Mouse (Mus musculus): ENCODE results near the gene Myo1g. TPM values are rescaled to one million over a fixed set of nuclear protein-coding genes. Genes with fewer than 3 reads are reported as not detected.

The Myo1g gene
- polyA plus RNA-seq, 1 experiment from 2014 or later: 8.7 TPM

DNA sequence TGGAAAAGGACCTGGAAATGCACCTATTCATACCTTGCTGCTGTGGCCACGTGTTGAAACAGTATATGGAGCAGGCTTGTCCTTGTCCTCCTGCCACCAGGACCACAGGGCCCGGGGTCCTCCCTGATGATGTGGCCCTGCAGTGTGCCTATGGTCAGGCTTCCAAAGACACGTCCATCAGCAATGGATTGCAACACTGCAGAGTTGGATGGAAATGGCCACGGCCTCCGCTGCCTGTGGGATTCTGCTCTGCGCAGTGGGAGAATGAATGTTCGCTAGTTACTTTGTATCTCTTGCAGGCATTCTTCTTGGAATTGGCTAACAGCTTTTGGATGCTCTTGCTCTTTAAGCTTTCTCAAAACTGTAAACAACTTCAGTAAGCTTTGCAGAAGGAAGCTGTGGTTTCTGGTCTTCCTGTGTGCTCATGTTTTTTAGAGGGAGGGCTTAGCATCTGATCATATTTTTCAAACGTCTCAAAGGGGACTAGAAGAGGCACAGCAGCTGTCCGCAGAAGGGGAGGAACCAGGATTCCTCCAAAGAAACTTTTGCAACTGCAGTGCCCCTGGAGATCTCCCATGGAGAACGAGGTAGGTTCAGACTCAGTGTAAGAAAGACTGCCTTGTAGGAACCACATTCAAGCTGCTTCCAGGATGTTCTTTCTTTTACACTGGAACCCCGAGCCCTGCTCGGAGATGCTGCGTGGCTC is 40.0 kb upstream of the Myo1g start:
- Histone ChIP-seq H3K9me3 (replicated peaks; ENCODE audit: control insufficient read depth, low read length) (no peaks in the 10 kb centered on the region), H3K4me3 (ENCODE audit: low read depth, low read length) (peak overlapping the region; percentile 41), H3K36me3 (ENCODE audit: control insufficient read depth, insufficient read depth) (no peaks in the 10 kb centered on the region), H3K27me3 (ENCODE audit: control insufficient read depth, insufficient read depth, low read depth, low read length) (no peaks in the 10 kb centered on the region), H3K27ac (ENCODE audit: low read length) (peak overlapping the region; percentile 10), H3K4me2 (ENCODE audit: low read depth, low read length) (no peak overlapping the region), H3K4me1 (ENCODE audit: control insufficient read depth, low read depth, low read length) (peaks cover 5% of the 10 kb centered on the region; the same call in 1 of the 2 replicates), H3K9ac (ENCODE audit: low read depth, low read length) (no peak overlapping the region)
- WGBS (ENCODE audit: insufficient replicate concordance): 19% methylated on average over 13 of the region's 13 CpGs
- ATAC-seq (ENCODE audit: low read depth): no peak

DNA sequence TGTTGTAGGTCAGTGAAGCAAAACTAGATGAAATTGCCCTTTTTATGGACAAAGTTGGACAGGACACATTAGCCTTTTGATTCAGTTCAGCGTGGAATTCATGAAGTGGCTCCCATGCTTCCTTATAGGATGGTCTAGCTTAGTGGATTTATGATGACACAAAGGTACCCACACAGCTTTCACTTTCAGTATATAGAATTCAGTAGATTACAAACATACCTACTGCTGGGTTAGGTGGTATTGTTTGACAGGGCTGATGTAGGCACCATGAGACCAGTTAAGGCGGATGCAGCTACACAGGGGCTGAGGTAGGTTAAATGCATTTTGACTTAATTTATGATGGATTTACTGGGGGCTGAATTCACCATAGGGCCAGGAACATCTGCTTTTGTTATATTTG is 39.2 kb upstream of the Myo1g start:
- Histone ChIP-seq H3K36me3 (ENCODE audit: control insufficient read depth, insufficient read depth) (no peaks in the 10 kb centered on the region), H3K27me3 (ENCODE audit: control insufficient read depth, insufficient read depth, low read depth, low read length) (no peaks in the 10 kb centered on the region), H3K4me2 (ENCODE audit: low read depth, low read length) (no peak overlapping the region), H3K9me3 (replicated peaks; ENCODE audit: control insufficient read depth, low read length) (no peaks in the 10 kb centered on the region), H3K4me3 (ENCODE audit: low read depth, low read length) (no peak overlapping the region), H3K4me1 (ENCODE audit: control insufficient read depth, low read depth, low read length) (peaks cover 6% of the 10 kb centered on the region; the same call in 1 of the 2 replicates), H3K9ac (ENCODE audit: low read depth, low read length) (no peak overlapping the region), H3K27ac (ENCODE audit: low read length) (no peak overlapping the region)
- WGBS (ENCODE audit: insufficient replicate concordance): 68% methylated on average over 2 of the region's 2 CpGs
- no peak for ATAC-seq (ENCODE audit: low read depth)

DNA sequence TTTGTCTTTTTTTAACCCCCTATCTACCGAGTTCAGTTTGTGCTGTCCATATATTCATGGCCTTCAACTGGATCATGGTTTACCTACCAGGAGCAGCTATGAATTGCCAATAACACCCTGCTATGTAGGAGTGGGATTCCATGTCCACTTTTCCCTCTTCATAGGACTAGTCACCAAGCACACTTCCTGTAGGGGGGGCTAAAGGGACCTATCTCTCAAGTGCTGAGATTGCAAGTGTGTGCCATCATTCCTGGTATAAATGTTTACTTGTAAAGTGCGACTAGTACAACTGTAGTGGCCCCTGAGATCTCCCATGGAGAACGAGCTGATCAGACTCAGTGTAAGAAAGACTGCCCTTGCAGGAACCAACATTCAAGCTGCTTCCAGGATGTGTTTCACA is 37.5 kb upstream of the Myo1g start:
- Histone ChIP-seq H3K4me1 (ENCODE audit: control insufficient read depth, low read depth, low read length) (peaks cover 12% of the 10 kb centered on the region), H3K4me2 (ENCODE audit: low read depth, low read length) (no peak overlapping the region), H3K36me3 (ENCODE audit: control insufficient read depth, insufficient read depth) (no peaks in the 10 kb centered on the region), H3K4me3 (ENCODE audit: low read depth, low read length) (no peak overlapping the region), H3K9ac (ENCODE audit: low read depth, low read length) (no peak overlapping the region), H3K9me3 (replicated peaks; ENCODE audit: control insufficient read depth, low read length) (no peaks in the 10 kb centered on the region), H3K27ac (ENCODE audit: low read length) (no peak overlapping the region), H3K27me3 (ENCODE audit: control insufficient read depth, insufficient read depth, low read depth, low read length) (no peaks in the 10 kb centered on the region)
- no peak for ATAC-seq (ENCODE audit: low read depth)
- WGBS (ENCODE audit: insufficient replicate concordance): 41% methylated on average over 3 of the region's 3 CpGs

DNA sequence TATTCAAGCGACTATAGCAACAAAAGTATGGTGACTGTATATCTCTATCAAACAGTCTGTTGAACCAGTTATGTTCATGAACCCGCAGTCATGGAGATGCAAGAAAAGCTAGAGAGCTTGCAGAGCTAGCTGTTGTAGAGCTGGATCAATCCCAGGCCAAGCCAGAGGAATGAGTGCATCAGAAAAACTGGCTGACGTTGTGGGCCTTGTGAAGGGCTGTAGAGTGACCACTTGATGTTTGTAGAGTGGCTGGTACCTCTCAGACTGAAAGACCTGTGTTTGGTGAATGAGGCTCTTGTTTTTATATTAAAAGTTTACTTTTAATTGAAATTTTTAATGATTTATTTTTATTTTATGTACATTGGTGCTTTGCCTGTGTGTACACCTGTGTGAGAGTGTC is 29.4 kb upstream of the Myo1g start:
- Histone ChIP-seq H3K27ac (ENCODE audit: low read length) (no peak overlapping the region), H3K4me3 (ENCODE audit: low read depth, low read length) (no peak overlapping the region), H3K9me3 (replicated peaks; ENCODE audit: control insufficient read depth, low read length) (no peaks in the 10 kb centered on the region), H3K4me2 (ENCODE audit: low read depth, low read length) (no peak overlapping the region), H3K27me3 (ENCODE audit: control insufficient read depth, insufficient read depth, low read depth, low read length) (no peaks in the 10 kb centered on the region), H3K4me1 (ENCODE audit: control insufficient read depth, low read depth, low read length) (peaks cover 24% of the 10 kb centered on the region), H3K9ac (ENCODE audit: low read depth, low read length) (no peak overlapping the region), H3K36me3 (ENCODE audit: control insufficient read depth, insufficient read depth) (no peaks in the 10 kb centered on the region)
- WGBS (ENCODE audit: insufficient replicate concordance): 84% methylated on average over 3 of the region's 3 CpGs
- no peak for ATAC-seq (ENCODE audit: low read depth)

DNA sequence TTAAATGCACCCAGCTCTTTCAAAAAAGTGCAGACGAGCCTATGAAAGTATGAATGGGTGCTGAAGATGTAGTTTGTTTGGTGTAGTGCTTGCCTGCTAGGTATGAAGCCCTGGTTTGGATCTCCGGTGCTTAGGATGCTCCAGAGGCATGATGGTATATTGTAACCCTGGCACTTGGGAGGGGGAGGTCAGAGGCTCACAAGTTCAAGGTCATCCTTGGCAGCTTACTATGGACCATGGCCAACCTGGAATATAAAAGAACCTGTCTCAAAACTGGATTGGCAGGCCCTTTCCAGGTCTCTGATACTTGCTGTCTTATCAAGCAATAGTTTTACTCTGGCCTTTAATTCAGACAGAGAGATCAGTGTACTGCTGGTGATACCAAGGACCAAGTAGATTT is 29.0 kb upstream of the Myo1g start:
- 82% methylated on average over 2 of the region's 2 CpGs for WGBS (ENCODE audit: insufficient replicate concordance)
- Histone ChIP-seq H3K4me2 (ENCODE audit: low read depth, low read length) (no peak overlapping the region), H3K27me3 (ENCODE audit: control insufficient read depth, insufficient read depth, low read depth, low read length) (no peaks in the 10 kb centered on the region), H3K4me3 (ENCODE audit: low read depth, low read length) (no peak overlapping the region), H3K9ac (ENCODE audit: low read depth, low read length) (no peak overlapping the region), H3K9me3 (replicated peaks; ENCODE audit: control insufficient read depth, low read length) (no peaks in the 10 kb centered on the region), H3K27ac (ENCODE audit: low read length) (no peak overlapping the region), H3K36me3 (ENCODE audit: control insufficient read depth, insufficient read depth) (no peaks in the 10 kb centered on the region), H3K4me1 (ENCODE audit: control insufficient read depth, low read depth, low read length) (peaks cover 22% of the 10 kb centered on the region)
- no peak for ATAC-seq (ENCODE audit: low read depth)

DNA sequence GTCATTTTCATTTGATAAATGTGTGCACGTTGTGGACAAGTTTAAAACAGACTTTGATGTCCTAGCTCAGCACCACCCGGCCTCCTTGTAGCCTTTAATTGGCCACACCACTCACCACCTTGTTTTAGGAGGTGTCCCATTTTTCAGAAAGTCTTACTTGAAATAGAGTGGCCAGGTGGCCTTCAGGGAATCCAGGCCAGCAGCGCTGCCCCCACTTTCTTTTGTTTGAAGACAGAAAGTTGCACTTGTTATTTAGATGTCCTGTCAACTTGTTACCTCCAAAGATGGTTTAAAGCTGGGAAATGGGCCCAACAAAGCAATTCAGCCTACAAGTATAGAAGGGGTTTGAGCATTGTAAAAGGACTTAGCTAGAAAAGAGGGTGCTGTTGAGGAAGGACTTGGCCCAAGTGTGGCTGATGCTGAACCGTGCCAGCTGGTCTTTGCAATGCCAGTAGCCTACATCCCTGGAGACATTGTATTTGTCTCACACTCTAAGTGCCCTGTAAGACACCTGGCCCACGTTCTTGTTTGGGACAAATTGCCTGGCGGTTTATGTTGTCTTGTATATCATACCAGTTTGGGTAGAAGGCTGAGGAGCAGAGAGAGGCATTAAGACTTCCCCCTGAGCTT is 27.0 kb upstream of the Myo1g start:
- H3K4me3 ChIP-seq (ENCODE audit: low read depth, low read length): peak overlapping the region; percentile 73
- H3K27ac ChIP-seq (ENCODE audit: low read length): peak overlapping the region; percentile 87
- no peak for ATAC-seq (ENCODE audit: low read depth)
- peak overlapping the region; percentile 73 for H3K9ac ChIP-seq (ENCODE audit: low read depth, low read length)
- no peaks in the 10 kb centered on the region for H3K9me3 ChIP-seq (replicated peaks; ENCODE audit: control insufficient read depth, low read length)
- WGBS (ENCODE audit: insufficient replicate concordance): 18% methylated on average over 6 of the region's 6 CpGs
- peaks cover 18% of the 10 kb centered on the region for H3K4me1 ChIP-seq (ENCODE audit: control insufficient read depth, low read depth, low read length)
- H3K27me3 ChIP-seq (ENCODE audit: control insufficient read depth, insufficient read depth, low read depth, low read length): no peaks in the 10 kb centered on the region
- no peaks in the 10 kb centered on the region for H3K36me3 ChIP-seq (ENCODE audit: control insufficient read depth, insufficient read depth)
- peak overlapping the region; percentile 92 for H3K4me2 ChIP-seq (ENCODE audit: low read depth, low read length)

DNA sequence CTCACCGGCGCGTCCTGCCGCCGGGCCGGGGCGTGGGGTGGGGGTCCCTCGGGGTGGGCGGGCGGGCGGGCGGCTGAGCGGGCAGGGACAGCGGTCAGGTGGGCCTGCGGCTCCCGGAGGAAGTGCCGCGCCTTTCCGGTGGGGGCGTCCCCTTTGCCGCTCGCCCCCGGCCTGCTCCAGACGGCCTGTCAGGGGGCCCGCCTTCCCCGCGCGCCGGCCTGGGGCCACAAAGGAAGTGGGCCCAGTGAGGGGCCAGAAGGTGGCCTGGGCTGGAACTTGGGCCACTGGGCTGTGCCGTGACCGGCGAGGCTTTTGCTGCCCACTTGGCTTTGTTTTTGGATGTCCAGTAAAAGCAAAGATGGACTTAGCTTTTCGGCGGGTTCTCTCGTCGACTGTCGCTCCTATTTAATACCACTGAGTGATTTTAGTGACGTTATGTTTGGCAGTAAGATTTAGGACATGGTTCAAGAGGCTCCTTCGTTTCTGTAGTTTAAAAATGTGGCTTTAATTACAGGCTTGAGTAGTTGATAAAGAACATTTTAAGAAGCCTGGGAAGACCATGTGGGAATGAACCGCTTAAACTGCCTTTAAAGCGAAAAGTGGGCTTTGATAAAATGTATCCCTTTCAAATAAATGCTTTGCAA is 26.4 kb upstream of the Myo1g start:
- ATAC-seq (ENCODE audit: low read depth): peak; percentile 44
- peak overlapping the region; percentile 87 for H3K27ac ChIP-seq (ENCODE audit: low read length)
- peak overlapping the region; percentile 73 for H3K9ac ChIP-seq (ENCODE audit: low read depth, low read length)
- no peaks in the 10 kb centered on the region for H3K36me3 ChIP-seq (ENCODE audit: control insufficient read depth, insufficient read depth)
- under 1% methylated on average over 28 of the region's 41 CpGs for WGBS (ENCODE audit: insufficient replicate concordance)
- no peaks in the 10 kb centered on the region for H3K27me3 ChIP-seq (ENCODE audit: control insufficient read depth, insufficient read depth, low read depth, low read length)
- peaks cover 18% of the 10 kb centered on the region for H3K4me1 ChIP-seq (ENCODE audit: control insufficient read depth, low read depth, low read length)
- H3K9me3 ChIP-seq (replicated peaks; ENCODE audit: control insufficient read depth, low read length): no peaks in the 10 kb centered on the region
- peak overlapping the region; percentile 73 for H3K4me3 ChIP-seq (ENCODE audit: low read depth, low read length)
- H3K4me2 ChIP-seq (ENCODE audit: low read depth, low read length): peak overlapping the region; percentile 92

DNA sequence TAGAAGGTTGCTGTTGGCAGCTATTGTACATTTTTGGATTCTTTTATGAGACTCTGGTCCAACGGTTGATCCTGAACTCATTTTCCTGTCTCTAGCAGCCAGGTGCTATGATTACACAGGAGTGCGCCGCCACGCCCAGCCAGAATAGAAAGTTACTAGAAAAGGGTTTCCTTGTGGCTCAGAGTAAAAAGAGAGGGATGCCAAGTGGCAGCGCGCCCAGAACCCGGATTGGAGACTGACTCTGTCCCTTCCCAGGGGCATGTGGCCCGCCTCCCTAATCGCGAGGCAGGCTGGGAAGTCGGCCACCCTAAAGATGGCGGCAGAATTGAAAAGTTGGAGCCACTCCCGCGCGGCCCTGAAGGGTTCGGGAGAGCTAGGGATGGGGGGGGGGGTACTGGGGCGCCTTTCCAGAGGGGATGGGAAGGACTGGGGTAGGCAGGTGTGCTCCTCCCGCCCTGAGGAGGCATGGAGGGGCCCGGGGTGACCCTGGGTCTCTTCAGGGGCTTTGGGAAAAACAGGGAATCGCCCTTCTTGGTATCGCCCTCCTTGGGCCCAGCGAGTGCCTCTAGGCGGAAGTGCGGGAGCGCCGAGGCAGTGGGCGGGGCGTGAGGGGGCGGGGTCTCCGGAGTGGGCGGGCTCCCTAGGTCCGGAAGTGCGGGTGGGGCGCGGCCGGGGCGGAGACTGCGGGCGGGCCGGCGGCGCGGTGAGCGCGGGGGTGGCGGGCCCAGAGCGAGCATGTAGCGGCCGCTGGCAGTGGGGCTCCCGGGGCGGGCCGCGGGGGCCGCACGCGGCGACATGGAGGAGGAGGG is 25.6 kb upstream of the Myo1g start, which contains the start of gene Ccm2:
Gene Ccm2, plus strand, starts transcription at position 683 of the 809 bp plus-strand sequence.
- peaks cover 18% of the 10 kb centered on the region for H3K4me1 ChIP-seq (ENCODE audit: control insufficient read depth, low read depth, low read length)
- H3K4me3 ChIP-seq (ENCODE audit: low read depth, low read length): peak within 1 kb of the TSS; percentile 73
- H3K4me2 ChIP-seq (ENCODE audit: low read depth, low read length): peak within 1 kb of the TSS; percentile 92
- H3K27ac ChIP-seq (ENCODE audit: low read length): peak within 1 kb of the TSS; percentile 96
- no peaks in the 10 kb centered on the region for H3K36me3 ChIP-seq (ENCODE audit: control insufficient read depth, insufficient read depth)
- no peaks in the 10 kb centered on the region for H3K27me3 ChIP-seq (ENCODE audit: control insufficient read depth, insufficient read depth, low read depth, low read length)
- peak; percentile 95 for ATAC-seq (ENCODE audit: low read depth)
- WGBS (ENCODE audit: insufficient replicate concordance): under 1% methylated on average over 33 of the region's 57 CpGs
- no peaks in the 10 kb centered on the region for H3K9me3 ChIP-seq (replicated peaks; ENCODE audit: control insufficient read depth, low read length)
- H3K9ac ChIP-seq (ENCODE audit: low read depth, low read length): peak within 1 kb of the TSS; percentile 73
